Mouse (Mus musculus): ENCODE measurements around the gene Hps5.

DNA sequence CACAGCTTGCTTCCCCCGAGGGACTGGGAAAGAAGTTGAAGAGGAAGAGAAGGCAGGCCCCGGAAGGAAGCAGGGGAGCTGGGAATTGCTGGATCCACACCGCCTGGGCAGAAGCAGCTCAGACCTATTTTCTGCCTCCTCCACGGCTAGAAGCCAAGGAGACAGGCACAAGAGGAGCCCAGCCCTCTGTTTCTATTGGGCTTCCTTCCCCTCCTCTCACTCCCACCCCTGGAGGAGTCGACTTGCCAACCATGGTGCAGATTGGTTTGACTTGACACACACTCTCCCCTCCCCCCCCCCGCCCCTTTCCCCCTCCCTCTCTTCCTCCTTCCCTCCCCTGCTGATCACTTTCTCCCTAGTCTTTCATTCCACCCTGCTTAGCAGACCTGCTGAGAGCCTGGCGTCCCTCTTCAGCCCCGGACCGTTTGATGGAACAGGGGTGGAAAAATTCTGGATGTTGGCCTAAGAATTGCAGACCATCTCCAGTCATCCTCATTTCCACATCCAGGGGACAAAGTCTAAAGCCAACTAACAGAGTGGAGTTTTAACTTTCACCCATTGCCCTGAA is 42.3 kb upstream of the Hps5 start:
- TF ChIP-seq CTCF (IDR thresholded peaks at IDR 0.05; ENCODE audit: low read depth) (no peak), EP300 (optimal IDR thresholded peaks at IDR 0.05) (no peak)

Measured in stomach, postnatal 0 days (tissue).